Mouse (Mus musculus): Measurements from ENCODE around the gene Ythdc1. TPM values are rescaled to one million over a fixed set of nuclear protein-coding genes. Genes with fewer than 3 reads are reported as not detected.

The Ythdc1 gene
- polyA plus RNA-seq (2017; shearing (Covaris generic)) = 155 TPM

DNA sequence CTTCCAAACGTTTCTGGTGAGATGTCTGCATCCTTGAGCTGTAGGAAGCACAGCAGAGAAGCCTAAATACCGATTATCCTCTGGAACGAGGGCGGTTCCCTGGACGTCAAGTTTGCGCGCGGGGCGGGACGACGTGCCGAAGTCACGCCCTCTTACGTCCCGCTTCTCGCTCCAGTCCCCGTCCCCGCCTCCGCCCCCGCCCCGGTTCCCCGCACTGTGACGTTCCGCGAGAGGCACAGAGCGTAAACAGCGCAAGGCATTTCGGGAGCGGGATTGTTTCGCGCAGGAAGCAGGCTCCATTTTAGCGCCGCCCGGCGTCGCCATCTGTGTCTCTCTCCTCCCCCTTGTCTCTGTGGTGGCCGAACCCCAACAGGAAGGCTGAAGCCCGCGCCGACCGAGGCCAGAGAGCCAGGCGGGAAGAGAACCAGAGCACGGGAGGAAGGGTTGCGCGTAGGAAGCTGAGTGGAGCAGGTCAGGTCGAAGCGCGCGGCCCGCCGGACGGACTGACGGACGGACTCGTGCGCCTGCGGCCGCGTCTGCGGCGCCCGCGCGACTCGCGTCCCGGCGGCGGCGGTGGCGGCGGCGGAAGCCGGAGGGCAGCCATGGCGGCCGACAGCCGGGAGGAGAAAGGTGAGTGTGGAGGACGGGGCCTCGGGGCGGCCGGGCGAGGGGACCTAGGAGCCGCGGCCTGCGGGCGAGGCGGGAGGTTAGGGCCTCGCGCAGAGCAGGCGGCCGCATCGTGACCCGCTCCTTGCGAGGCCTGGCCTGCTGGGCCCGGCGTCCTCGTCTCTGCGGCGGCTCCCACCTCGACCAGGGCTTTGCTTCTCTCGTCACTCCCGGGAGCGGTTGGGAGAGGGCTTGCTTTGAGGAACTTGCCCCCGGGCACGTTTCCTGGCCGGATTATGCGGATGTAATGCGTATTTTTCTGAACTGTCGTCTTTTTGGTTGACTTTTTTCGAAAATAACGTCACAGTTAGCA lies at the start of gene Ythdc1:
Gene Ythdc1 (plus strand): TSS at position 260 of the 979 bp plus-strand sequence.

Other genes starting within 250 kb of the Ythdc1 start
- gene Tmprss11f, start 171.8 kb upstream of the Ythdc1 start, polyA plus RNA-seq (2017; shearing (Covaris generic)) = 0.45 TPM
- gene Tmprss11b, start 127.9 kb upstream of the Ythdc1 start, polyA plus RNA-seq (2017; shearing (Covaris generic)) = not detected
- gene Tmprss11e, start 58.4 kb upstream of the Ythdc1 start, polyA plus RNA-seq (2017; shearing (Covaris generic)) = 0.22 TPM
- not detected for gene Ugt2b34, start 102.7 kb downstream of the Ythdc1 start, polyA plus RNA-seq (2017; shearing (Covaris generic))
- gene Ugt2b1, start 122.3 kb downstream of the Ythdc1 start, polyA plus RNA-seq (2017; shearing (Covaris generic)) = not detected
- not detected for gene Ugt2b35, start 196.6 kb downstream of the Ythdc1 start, polyA plus RNA-seq (2017; shearing (Covaris generic))

All from effector memory CD4-positive, alpha-beta T cell, adult 7 months (primary cell).